Mouse (Mus musculus): ENCODE measurements around the gene Ptbp3. TPM values are rescaled to one million over a fixed set of nuclear protein-coding genes. Genes with fewer than 3 reads are reported as not detected.
"Not testable (repeated sequence)": the region's sequence is repeated elsewhere in the genome, so short reads cannot be mapped to it uniquely, and the experiment has no call there.

Ptbp3 gene
- polyA plus RNA-seq, 1 experiment from 2014 or later: 60.2 TPM

GRCm38 (mm10) chr4:59572521-59573118, 23.5 kb upstream of the Ptbp3 start:
- no peaks in the 10 kb centered on the region for H3K36me3 ChIP-seq

GRCm38 (mm10) chr4:59570519-59570918, 21.4 kb upstream of the Ptbp3 start:
- not testable (repeated sequence) for H3K4me2 ChIP-seq; H3K4me3 ChIP-seq; ATAC-seq; H3K27ac ChIP-seq; H3K9me3 ChIP-seq (replicated peaks); H3K27me3 ChIP-seq (replicated peaks); H3K36me3 ChIP-seq; H3K9ac ChIP-seq
- 84% methylated on average over 8 of the region's 8 CpGs for WGBS (ENCODE audit: insufficient replicate concordance)
- peaks cover 32% of the 10 kb centered on the region for H3K4me1 ChIP-seq

More at GRCm38 (mm10) chr4:59572521-59573118, 23.5 kb upstream of the Ptbp3 start:
- Histone ChIP-seq H3K9ac (no peak overlapping the region), H3K4me2 (peak overlapping the region; percentile 24), H3K4me1 (peaks cover 29% of the 10 kb centered on the region), H3K9me3 (replicated peaks) (no peaks in the 10 kb centered on the region), H3K27ac (peak overlapping the region; percentile 45), H3K27me3 (replicated peaks) (no peaks in the 10 kb centered on the region), H3K4me3 (no peak overlapping the region)
- WGBS (ENCODE audit: insufficient replicate concordance): 52% methylated on average over 11 of the region's 11 CpGs
- peak; percentile 82 for ATAC-seq

- WGBS (ENCODE audit: insufficient replicate concordance): 2% methylated on average over 7 of the region's 7 CpGs
- Histone ChIP-seq H3K4me1 (peaks cover 32% of the 10 kb centered on the region), H3K9ac (no peak overlapping the region), H3K36me3 (no peaks in the 10 kb centered on the region), H3K4me2 (peak overlapping the region; percentile 29), H3K27me3 (replicated peaks) (no peaks in the 10 kb centered on the region), H3K9me3 (replicated peaks) (peaks cover 4% of the 10 kb centered on the region; the same call in 1 of the 2 replicates), H3K27ac (no peak overlapping the region), H3K4me3 (no peak overlapping the region)
- peak; percentile 40; the same call in 1 of the 2 replicates for ATAC-seq
Measured at GRCm38 (mm10) chr4:59569538-59569937, 20.4 kb upstream of the Ptbp3 start.

GRCm38 (mm10) chr4:59567576-59568260, 18.6 kb upstream of the Ptbp3 start:
- 68% methylated on average over 6 of the region's 6 CpGs for WGBS (ENCODE audit: insufficient replicate concordance)
- ATAC-seq: no peak

GRCm38 (mm10) chr4:59565571-59566188, 16.5 kb upstream of the Ptbp3 start:
- Histone ChIP-seq H3K4me1 (peaks cover 16% of the 10 kb centered on the region), H3K27ac (no peak overlapping the region), H3K36me3 (no peaks in the 10 kb centered on the region), H3K9me3 (replicated peaks) (peaks cover 4% of the 10 kb centered on the region; the same call in 1 of the 2 replicates), H3K27me3 (replicated peaks) (no peaks in the 10 kb centered on the region; the same call in none of the 2 replicates), H3K9ac (no peak overlapping the region), H3K4me3 (no peak overlapping the region), H3K4me2 (no peak overlapping the region)
- ATAC-seq: no peak
- WGBS (ENCODE audit: insufficient replicate concordance): 29% methylated on average over 8 of the region's 8 CpGs

More at GRCm38 (mm10) chr4:59567576-59568260, 18.6 kb upstream of the Ptbp3 start:
- Histone ChIP-seq H3K4me3 (no peak overlapping the region), H3K9ac (no peak overlapping the region), H3K27me3 (replicated peaks) (no peaks in the 10 kb centered on the region; the same call in 1 of the 2 replicates), H3K27ac (no peak overlapping the region), H3K4me1 (peaks cover 27% of the 10 kb centered on the region), H3K4me2 (no peak overlapping the region), H3K9me3 (replicated peaks) (peaks cover 4% of the 10 kb centered on the region; the same call in 1 of the 2 replicates), H3K36me3 (no peaks in the 10 kb centered on the region)

GRCm38 (mm10) chr4:59564128-59564527, 15.0 kb upstream of the Ptbp3 start:
- 44% methylated on average over 3 of the region's 3 CpGs for WGBS (ENCODE audit: insufficient replicate concordance)
- no peak for ATAC-seq

GRCm38 (mm10) chr4:59560141-59560540, 11.0 kb upstream of the Ptbp3 start:
- Histone ChIP-seq H3K4me1 (peaks cover 13% of the 10 kb centered on the region), H3K27ac (no peak overlapping the region), H3K4me2 (no peak overlapping the region), H3K4me3 (no peak overlapping the region), H3K9ac (no peak overlapping the region), H3K9me3 (replicated peaks) (no peaks in the 10 kb centered on the region), H3K36me3 (no peaks in the 10 kb centered on the region), H3K27me3 (replicated peaks) (no peaks in the 10 kb centered on the region; the same call in none of the 2 replicates)
- WGBS (ENCODE audit: insufficient replicate concordance): 84% methylated on average over 6 of the region's 6 CpGs
- no peak for ATAC-seq

More at GRCm38 (mm10) chr4:59564128-59564527, 15.0 kb upstream of the Ptbp3 start:
- no peak overlapping the region for H3K9ac ChIP-seq
- no peak overlapping the region for H3K4me2 ChIP-seq
- peaks cover 16% of the 10 kb centered on the region for H3K4me1 ChIP-seq
- H3K27ac ChIP-seq: no peak overlapping the region
- H3K27me3 ChIP-seq (replicated peaks): no peaks in the 10 kb centered on the region; the same call in none of the 2 replicates
- peaks cover 4% of the 10 kb centered on the region; the same call in 1 of the 2 replicates for H3K9me3 ChIP-seq (replicated peaks)
- no peaks in the 10 kb centered on the region for H3K36me3 ChIP-seq
- H3K4me3 ChIP-seq: no peak overlapping the region

GRCm38 (mm10) chr4:59558096-59558720, 9.0 kb upstream of the Ptbp3 start:
- Histone ChIP-seq H3K27ac (peak overlapping the region; percentile 58; the same call in 1 of the 2 replicates), H3K9me3 (replicated peaks) (no peaks in the 10 kb centered on the region)
- WGBS (ENCODE audit: insufficient replicate concordance): 46% methylated on average over 6 of the region's 6 CpGs

GRCm38 (mm10) chr4:59557343-59557742, 8.2 kb upstream of the Ptbp3 start:
- H3K4me3 ChIP-seq; H3K27me3 ChIP-seq (replicated peaks); H3K4me2 ChIP-seq; H3K36me3 ChIP-seq; H3K27ac ChIP-seq; ATAC-seq; H3K9me3 ChIP-seq (replicated peaks); H3K9ac ChIP-seq: not testable (repeated sequence)
- H3K4me1 ChIP-seq: peaks cover 21% of the 10 kb centered on the region
- 86% methylated on average over 4 of the region's 4 CpGs for WGBS (ENCODE audit: insufficient replicate concordance)

More at GRCm38 (mm10) chr4:59558096-59558720, 9.0 kb upstream of the Ptbp3 start:
- Histone ChIP-seq H3K27me3 (replicated peaks) (no peaks in the 10 kb centered on the region; the same call in none of the 2 replicates), H3K4me1 (peaks cover 21% of the 10 kb centered on the region), H3K9ac (no peak overlapping the region), H3K4me2 (no peak overlapping the region), H3K36me3 (no peaks in the 10 kb centered on the region), H3K4me3 (no peak overlapping the region)
- ATAC-seq: 0 out of 2 replicates have a peak, but pooled peaks have one; percentile 30

GRCm38 (mm10) chr4:59555177-59555576, 6.0 kb upstream of the Ptbp3 start:
- Histone ChIP-seq H3K27ac (no peak overlapping the region), H3K4me1 (peaks cover 30% of the 10 kb centered on the region), H3K4me3 (no peak overlapping the region), H3K9me3 (replicated peaks) (no peaks in the 10 kb centered on the region), H3K36me3 (no peaks in the 10 kb centered on the region), H3K27me3 (replicated peaks) (no peaks in the 10 kb centered on the region), H3K9ac (no peak overlapping the region), H3K4me2 (no peak overlapping the region)
- ATAC-seq: peak; percentile 68

GRCm38 (mm10) chr4:59553576-59553975, 4.4 kb upstream of the Ptbp3 start:
- ATAC-seq: no peak
- H3K4me3 ChIP-seq: no peak overlapping the region

More at GRCm38 (mm10) chr4:59553576-59553975, 4.4 kb upstream of the Ptbp3 start:
- H3K4me1 ChIP-seq: peaks cover 36% of the 10 kb centered on the region
- H3K9me3 ChIP-seq (replicated peaks): no peaks in the 10 kb centered on the region
- H3K27ac ChIP-seq: no peak overlapping the region
- no peak overlapping the region for H3K4me2 ChIP-seq
- no peaks in the 10 kb centered on the region for H3K27me3 ChIP-seq (replicated peaks)
- 48% methylated on average over 3 of the region's 3 CpGs for WGBS (ENCODE audit: insufficient replicate concordance)
- H3K36me3 ChIP-seq: no peaks in the 10 kb centered on the region
- no peak overlapping the region for H3K9ac ChIP-seq
